Mouse (Mus musculus) neural tube, embryonic 12.5 days (tissue): ENCODE measurements at regions not wholly inside any gene's neighbourhood (a gene's known extent, or its start where the extent isn't known, plus 50 kb on each side); places are given as distances from the start of the nearest gene placed in this dataset.
A peak's percentile ranks its signal among the peaks of the same experiment; 100 is the strongest.

Source experiments
- ATAC-seq: fragments of 200-750 bp; cut with Nextera tagmentation; 2 replicates; pipeline ENCODE4 v1.8.0; 2017; ENCODE audit warnings: low read depth, mild to moderate bottlenecking, moderate TSS enrichment, moderate library complexity; ENCODE audit not compliant: low FRiP score
- H3K27ac ChIP-seq: fragments of 300-500 bp; sonication (generic); 2 replicates; pipeline ENCODE4 v1.5.1; 2016
- H3K27me3 ChIP-seq: fragments of 300-500 bp; sonication (generic); replicated peaks from 2 replicates; pipeline ENCODE4 v1.6.1; 2016; ENCODE audit warnings: mild to moderate bottlenecking
- H3K36me3 ChIP-seq: fragments of 300-500 bp; sonication (generic); 2 replicates; pipeline ENCODE4 v1.6.1; 2016; ENCODE audit warnings: mild to moderate bottlenecking
- H3K4me1 ChIP-seq: fragments of 300-500 bp; sonication (generic); 2 replicates; pipeline ENCODE4 v1.6.1; 2016
- H3K4me2 ChIP-seq: fragments of 300-500 bp; sonication (generic); replicated peaks from 2 replicates; pipeline ENCODE4 v1.6.1; 2016; ENCODE audit warnings: mild to moderate bottlenecking
- H3K4me3 ChIP-seq: fragments of 300-500 bp; sonication (generic); 2 replicates; pipeline ENCODE4 v1.5.1; 2016
- H3K9ac ChIP-seq: fragments of 300-500 bp; sonication (generic); 2 replicates; pipeline ENCODE4 v1.6.1; 2016; ENCODE audit warnings: mild to moderate bottlenecking
- H3K9me3 ChIP-seq: fragments of 300-500 bp; sonication (generic); 2 replicates; pipeline ENCODE4 v1.6.1; 2016; ENCODE audit warnings: mild to moderate bottlenecking
- WGBS: fragments of 180-500 bp; shearing (Covaris S2); methylation state at CpG from one replicate; pipeline ENCODE4 v1.1.7; 2016; 5-methylcytosine and 5-hydroxymethylcytosine counted together

GRCm38 (mm10) chr12:77539661-77540431, 301.9 kb downstream of the Fut8 start:
- Histone ChIP-seq H3K36me3 (no peaks in the 10 kb centered on the region), H3K4me3 (no peak overlapping the region), H3K9ac (no peak overlapping the region), H3K27ac (no peak overlapping the region), H3K4me2 (no peak overlapping the region), H3K4me1 (no peaks in the 10 kb centered on the region; the same call in 1 of the 2 replicates), H3K9me3 (no peaks in the 10 kb centered on the region), H3K27me3 (no peaks in the 10 kb centered on the region)
- 72% methylated on average over 10 of the region's 10 CpGs for WGBS
- ATAC-seq = no peak

- Histone ChIP-seq H3K9me3 (no peaks in the 10 kb centered on the region), H3K4me2 (no peak overlapping the region), H3K27me3 (no peaks in the 10 kb centered on the region), H3K4me1 (no peaks in the 10 kb centered on the region; the same call in 1 of the 2 replicates), H3K9ac (no peak overlapping the region), H3K36me3 (no peaks in the 10 kb centered on the region), H3K27ac (no peak overlapping the region), H3K4me3 (no peak overlapping the region)
- ATAC-seq = no peak
- WGBS = 87% methylated on average over 10 of the region's 10 CpGs
Observed at GRCm38 (mm10) chr12:77541051-77541765, 303.3 kb downstream of the Fut8 start.

GRCm38 (mm10) chr12:77541826-77542225, 303.9 kb downstream of the Fut8 start:
- H3K4me1 ChIP-seq = no peaks in the 10 kb centered on the region; the same call in 1 of the 2 replicates
- H3K4me3 ChIP-seq = no peak overlapping the region
- H3K4me2 ChIP-seq = no peak overlapping the region
- WGBS = 83% methylated on average over 4 of the region's 4 CpGs
- H3K27me3 ChIP-seq = no peaks in the 10 kb centered on the region
- no peaks in the 10 kb centered on the region for H3K9me3 ChIP-seq
- no peak for ATAC-seq
- H3K9ac ChIP-seq = no peak overlapping the region
- no peak overlapping the region for H3K27ac ChIP-seq
- no peaks in the 10 kb centered on the region for H3K36me3 ChIP-seq

GRCm38 (mm10) chr12:77543651-77544050, 305.7 kb downstream of the Fut8 start:
- H3K9ac ChIP-seq = no peak overlapping the region
- WGBS = 87% methylated on average over 6 of the region's 6 CpGs
- H3K4me2 ChIP-seq = no peak overlapping the region
- H3K4me3 ChIP-seq = no peak overlapping the region
- H3K27ac ChIP-seq = no peak overlapping the region
- H3K9me3 ChIP-seq = no peaks in the 10 kb centered on the region
- no peaks in the 10 kb centered on the region for H3K4me1 ChIP-seq
- no peaks in the 10 kb centered on the region for H3K36me3 ChIP-seq
- ATAC-seq = no peak
- no peaks in the 10 kb centered on the region for H3K27me3 ChIP-seq

- no peaks in the 10 kb centered on the region for H3K36me3 ChIP-seq
- no peak for ATAC-seq
- H3K4me3 ChIP-seq = no peak overlapping the region
- no peaks in the 10 kb centered on the region for H3K27me3 ChIP-seq
- no peak overlapping the region for H3K4me2 ChIP-seq
- no peak overlapping the region for H3K27ac ChIP-seq
- 59% methylated on average over 2 of the region's 2 CpGs for WGBS
- no peaks in the 10 kb centered on the region for H3K4me1 ChIP-seq
- no peaks in the 10 kb centered on the region for H3K9me3 ChIP-seq
- no peak overlapping the region for H3K9ac ChIP-seq
Observed at GRCm38 (mm10) chr12:77546165-77546564, 308.2 kb downstream of the Fut8 start.

- 12% methylated on average over 3 of the region's 3 CpGs for WGBS
- Histone ChIP-seq H3K4me2 (no peak overlapping the region), H3K9me3 (no peaks in the 10 kb centered on the region), H3K36me3 (no peaks in the 10 kb centered on the region), H3K4me1 (0 out of 2 replicates have a peak, but pooled peaks cover 5% of the 10 kb centered on the region), H3K27me3 (0 out of 2 replicates have a peak, but pooled peaks cover 6% of the 10 kb centered on the region), H3K9ac (no peak overlapping the region), H3K4me3 (no peak overlapping the region), H3K27ac (no peak overlapping the region)
- peak; percentile 82; the same call in 1 of the 2 replicates for ATAC-seq
Observed at GRCm38 (mm10) chr12:77568286-77568685, 330.4 kb downstream of the Fut8 start.

GRCm38 (mm10) chr12:77570501-77570900, 332.6 kb downstream of the Fut8 start:
- H3K4me1 ChIP-seq = 0 out of 2 replicates have a peak, but pooled peaks cover 5% of the 10 kb centered on the region
- ATAC-seq = no peak
- H3K9me3 ChIP-seq = no peaks in the 10 kb centered on the region
- no peaks in the 10 kb centered on the region for H3K27me3 ChIP-seq
- 87% methylated on average over 3 of the region's 3 CpGs for WGBS
- no peak overlapping the region for H3K4me2 ChIP-seq
- H3K27ac ChIP-seq = no peak overlapping the region
- no peak overlapping the region for H3K9ac ChIP-seq
- no peaks in the 10 kb centered on the region for H3K36me3 ChIP-seq
- H3K4me3 ChIP-seq = no peak overlapping the region

- Histone ChIP-seq H3K27me3 (no peaks in the 10 kb centered on the region), H3K36me3 (no peaks in the 10 kb centered on the region), H3K27ac (no peak overlapping the region), H3K9ac (no peak overlapping the region), H3K4me3 (no peak overlapping the region), H3K4me1 (0 out of 2 replicates have a peak, but pooled peaks cover 5% of the 10 kb centered on the region), H3K4me2 (no peak overlapping the region), H3K9me3 (no peaks in the 10 kb centered on the region)
- ATAC-seq = no peak
- 78% methylated on average over 5 of the region's 5 CpGs for WGBS
Observed at GRCm38 (mm10) chr12:77571071-77571470, 333.1 kb downstream of the Fut8 start.

GRCm38 (mm10) chr12:77575046-77575445, 337.1 kb downstream of the Fut8 start:
- H3K4me3 ChIP-seq = no peak overlapping the region
- WGBS = 76% methylated on average over 3 of the region's 3 CpGs
- ATAC-seq = no peak
- no peak overlapping the region for H3K9ac ChIP-seq
- H3K27me3 ChIP-seq = no peaks in the 10 kb centered on the region
- H3K36me3 ChIP-seq = no peaks in the 10 kb centered on the region
- H3K4me1 ChIP-seq = 0 out of 2 replicates have a peak, but pooled peaks cover 5% of the 10 kb centered on the region
- H3K9me3 ChIP-seq = no peaks in the 10 kb centered on the region
- H3K27ac ChIP-seq = no peak overlapping the region
- H3K4me2 ChIP-seq = no peak overlapping the region

- ATAC-seq = no peak
- Histone ChIP-seq H3K36me3 (no peaks in the 10 kb centered on the region), H3K4me3 (no peak overlapping the region), H3K9me3 (no peaks in the 10 kb centered on the region), H3K4me2 (no peak overlapping the region), H3K27me3 (no peaks in the 10 kb centered on the region), H3K4me1 (0 out of 2 replicates have a peak, but pooled peaks cover 3% of the 10 kb centered on the region), H3K27ac (no peak overlapping the region), H3K9ac (no peak overlapping the region)
- 49% methylated on average over 2 of the region's 2 CpGs for WGBS
Observed at GRCm38 (mm10) chr12:77588297-77588696, 350.4 kb downstream of the Fut8 start.

GRCm38 (mm10) chr12:77589416-77589815, 351.5 kb downstream of the Fut8 start:
- no peaks in the 10 kb centered on the region for H3K27me3 ChIP-seq
- H3K9ac ChIP-seq = no peak overlapping the region
- ATAC-seq = no peak
- H3K4me1 ChIP-seq = 0 out of 2 replicates have a peak, but pooled peaks cover 3% of the 10 kb centered on the region
- WGBS = 68% methylated on average over 5 of the region's 5 CpGs
- no peak overlapping the region for H3K4me2 ChIP-seq
- no peaks in the 10 kb centered on the region for H3K9me3 ChIP-seq
- no peak overlapping the region for H3K27ac ChIP-seq
- H3K36me3 ChIP-seq = no peaks in the 10 kb centered on the region
- no peak overlapping the region for H3K4me3 ChIP-seq

GRCm38 (mm10) chr12:77594092-77594491, 356.2 kb downstream of the Fut8 start:
- no peak for ATAC-seq
- no peaks in the 10 kb centered on the region for H3K4me1 ChIP-seq

More at GRCm38 (mm10) chr12:77594092-77594491, 356.2 kb downstream of the Fut8 start:
- WGBS = 89% methylated on average over 1 of the region's 1 CpGs
- no peak overlapping the region for H3K9ac ChIP-seq
- no peak overlapping the region for H3K4me3 ChIP-seq
- H3K36me3 ChIP-seq = no peaks in the 10 kb centered on the region
- H3K9me3 ChIP-seq = no peaks in the 10 kb centered on the region
- no peak overlapping the region for H3K27ac ChIP-seq
- no peak overlapping the region for H3K4me2 ChIP-seq
- H3K27me3 ChIP-seq = no peaks in the 10 kb centered on the region
